Mouse (Mus musculus): ENCODE results near the gene Cfap61.

GRCm38 (mm10) chr2:145958551-145958950 is 24.0 kb downstream of the Cfap61 start:
- TF ChIP-seq CTCF (IDR thresholded peaks at IDR 0.05; ENCODE audit: borderline replicate concordance, control insufficient read depth, extremely low read depth, insufficient read depth, low read length, poor library complexity): no peak
- no peak for TF ChIP-seq POLR2A (IDR thresholded peaks at IDR 0.05; ENCODE audit: control insufficient read depth, extremely low read depth, insufficient read depth, low read length, poor library complexity)
